Mouse (Mus musculus) inflammation-experienced regulatory T-cells, adult 6 months (primary cell): ENCODE data around the gene Tubgcp3. TPM values are rescaled to one million over a fixed set of nuclear protein-coding genes. Genes with fewer than 3 reads are reported as not detected.
"Not testable (repeated sequence)": the region's sequence is repeated elsewhere in the genome, so short reads cannot be mapped to it uniquely, and the experiment has no call there.

Source experiments
- ATAC-seq: one replicate; pipeline ENCODE4 v1.8.0; 2017
- polyA plus RNA-seq, 3 experiments: library from polyadenylated mRNA; unstranded; fragments of 100-300 nt; shearing (Covaris generic); gene quantifications; one replicate each; pipeline ENCODE4 v1.2.1; 2017

The Tubgcp3 gene
- polyA plus RNA-seq, 3 experiments from 2014 or later = 36.2 to 52.4 (median 49.1) TPM

DNA sequence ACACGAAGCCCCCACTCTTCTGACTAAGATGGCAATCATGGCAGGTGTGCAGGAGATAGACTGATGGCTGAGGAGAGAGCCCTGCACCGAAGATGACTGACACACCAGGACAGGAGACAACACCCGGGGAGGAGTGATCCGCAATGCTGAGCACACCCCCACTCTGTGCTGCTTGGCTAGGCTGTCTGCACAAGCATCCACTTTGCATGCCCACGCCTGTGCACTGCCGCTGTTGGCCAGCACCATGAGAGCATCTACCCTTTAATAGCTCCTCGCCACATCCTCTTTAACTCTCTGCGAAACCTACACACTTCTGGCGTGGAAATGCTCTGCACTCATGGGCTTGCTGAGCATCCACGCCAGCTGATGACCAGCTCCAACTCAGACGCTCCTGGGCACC, 33.6 kb downstream of the Tubgcp3 start:
- ATAC-seq = no peak

DNA sequence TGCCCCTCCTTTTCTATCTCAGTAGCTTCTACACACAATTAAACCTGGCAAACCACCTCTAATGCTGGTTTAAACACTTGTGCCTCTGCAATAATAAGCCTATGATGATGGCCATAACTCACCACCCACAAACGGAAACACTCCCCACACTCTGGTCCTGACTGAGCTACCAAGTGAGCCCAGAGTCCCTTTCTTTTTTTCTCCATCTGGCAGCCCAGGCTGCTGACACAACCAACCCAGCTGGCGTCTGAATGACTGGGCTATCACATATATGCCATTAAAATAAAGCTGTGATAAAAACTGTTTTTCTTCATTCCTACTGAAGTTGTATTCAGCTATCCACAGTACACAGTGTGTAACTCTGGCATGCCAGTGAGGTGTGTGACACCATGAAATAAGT, 36.7 kb downstream of the Tubgcp3 start:
- no peak for ATAC-seq

DNA sequence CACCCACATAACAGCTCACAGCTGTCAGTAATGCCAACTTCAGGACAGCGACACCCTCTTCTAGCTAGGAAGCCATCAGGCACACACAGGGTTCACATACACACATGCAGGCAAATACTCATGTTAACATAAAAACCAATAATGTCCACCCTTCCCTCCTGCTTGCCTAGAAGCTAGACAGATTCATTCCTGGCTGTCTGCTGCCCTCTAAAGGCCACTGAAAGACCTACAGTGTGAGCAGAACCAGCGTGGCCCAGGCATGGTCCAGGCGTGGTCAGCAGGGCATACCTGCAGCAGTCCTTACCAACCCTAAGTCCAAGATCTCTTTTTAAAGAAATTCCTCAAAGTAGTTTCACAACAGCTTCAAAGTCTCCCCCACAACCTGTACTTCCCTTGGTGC, 43.0 kb downstream of the Tubgcp3 start:
- no peak for ATAC-seq

DNA sequence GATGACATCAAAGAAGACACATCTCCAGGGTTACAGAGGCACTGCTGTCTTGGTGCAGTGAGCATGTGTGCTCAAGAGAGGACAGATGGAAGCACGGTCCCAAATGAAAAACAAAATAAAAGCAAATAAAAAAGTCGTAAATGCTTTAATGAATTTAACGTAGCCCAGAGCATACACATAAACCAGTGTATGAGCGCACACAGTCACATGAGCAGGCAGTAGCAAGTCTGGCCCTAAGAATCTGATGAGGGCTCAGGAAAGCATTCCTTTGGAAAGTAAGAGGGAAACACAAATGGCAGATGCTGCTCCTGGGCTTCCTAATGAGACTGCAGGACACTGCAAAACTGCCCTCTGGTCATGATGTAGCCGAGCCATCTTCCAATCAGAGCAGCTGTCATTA, 46.2 kb downstream of the Tubgcp3 start:
- no peak for ATAC-seq

DNA sequence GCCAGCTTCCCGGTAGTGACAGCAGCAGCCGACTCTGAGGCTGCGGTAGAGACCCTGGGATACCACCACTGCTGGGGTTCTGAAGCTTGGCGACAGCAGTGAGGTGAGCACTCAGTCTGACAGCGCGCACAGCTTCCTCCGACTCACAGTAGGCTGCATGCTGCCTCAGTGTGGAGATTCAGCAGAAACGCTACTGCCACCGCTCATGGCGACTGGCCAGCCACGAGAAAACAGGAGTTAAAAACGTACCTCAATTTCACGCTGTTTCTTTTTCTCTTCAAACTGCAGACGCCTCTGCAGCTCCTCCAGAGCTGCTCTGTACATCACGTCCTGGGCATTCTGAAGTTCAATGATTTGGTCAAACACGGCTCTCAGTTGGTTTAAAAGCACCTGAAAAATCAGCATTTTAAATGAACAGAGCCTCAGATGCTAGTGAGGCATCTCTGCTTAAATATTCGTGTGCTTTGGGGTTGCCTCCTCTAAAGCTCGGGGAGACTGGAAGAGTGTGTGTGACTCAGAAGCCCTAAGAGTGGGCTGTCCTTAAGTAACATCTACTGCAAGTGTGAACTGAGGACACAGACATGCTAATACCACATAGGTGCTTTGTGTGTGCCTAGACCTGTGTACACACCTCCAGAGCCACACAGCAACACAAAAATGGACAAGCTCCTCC, 50.4 kb downstream of the Tubgcp3 start:
- no peak for ATAC-seq

DNA sequence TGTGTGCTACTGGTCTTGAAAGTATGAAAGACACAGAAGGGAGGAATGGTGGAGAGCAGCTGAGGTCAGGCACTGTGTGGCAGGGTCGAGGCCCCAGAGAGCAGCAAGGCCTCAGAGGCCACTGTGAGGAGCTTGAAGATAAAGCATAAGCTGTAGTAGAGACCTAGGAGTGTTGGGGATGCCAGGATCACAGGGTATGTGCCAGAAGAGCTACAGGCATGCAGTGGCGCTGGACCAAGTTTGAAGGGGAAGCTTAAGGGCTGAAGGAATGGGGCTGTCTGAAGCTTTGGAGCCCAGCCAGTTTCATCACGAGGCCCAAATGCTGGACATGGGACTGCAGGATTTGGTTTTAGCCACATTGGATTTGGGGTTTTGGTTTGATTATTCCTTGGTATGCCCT, 54.7 kb downstream of the Tubgcp3 start:
- ATAC-seq = not testable (repeated sequence)

DNA sequence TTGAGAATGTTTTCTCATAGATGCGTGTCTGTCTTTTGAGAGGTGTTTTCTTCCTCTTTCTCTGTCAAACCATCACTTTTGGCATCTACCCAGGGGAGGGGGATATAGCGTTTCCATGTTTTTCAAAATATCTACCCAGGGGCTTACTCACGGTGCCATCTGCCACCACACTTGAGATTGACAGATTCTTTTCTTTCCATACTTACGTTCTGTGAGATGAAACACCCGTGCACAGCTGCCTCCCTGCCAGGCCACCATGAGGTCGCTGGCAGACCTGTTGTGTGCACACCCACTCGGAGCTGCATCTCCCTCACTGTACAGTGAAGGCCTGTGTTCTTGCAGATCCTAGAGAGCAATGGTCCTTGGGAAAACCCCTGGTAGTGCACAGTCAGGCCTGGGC, 58.8 kb downstream of the Tubgcp3 start:
- ATAC-seq = no peak

DNA sequence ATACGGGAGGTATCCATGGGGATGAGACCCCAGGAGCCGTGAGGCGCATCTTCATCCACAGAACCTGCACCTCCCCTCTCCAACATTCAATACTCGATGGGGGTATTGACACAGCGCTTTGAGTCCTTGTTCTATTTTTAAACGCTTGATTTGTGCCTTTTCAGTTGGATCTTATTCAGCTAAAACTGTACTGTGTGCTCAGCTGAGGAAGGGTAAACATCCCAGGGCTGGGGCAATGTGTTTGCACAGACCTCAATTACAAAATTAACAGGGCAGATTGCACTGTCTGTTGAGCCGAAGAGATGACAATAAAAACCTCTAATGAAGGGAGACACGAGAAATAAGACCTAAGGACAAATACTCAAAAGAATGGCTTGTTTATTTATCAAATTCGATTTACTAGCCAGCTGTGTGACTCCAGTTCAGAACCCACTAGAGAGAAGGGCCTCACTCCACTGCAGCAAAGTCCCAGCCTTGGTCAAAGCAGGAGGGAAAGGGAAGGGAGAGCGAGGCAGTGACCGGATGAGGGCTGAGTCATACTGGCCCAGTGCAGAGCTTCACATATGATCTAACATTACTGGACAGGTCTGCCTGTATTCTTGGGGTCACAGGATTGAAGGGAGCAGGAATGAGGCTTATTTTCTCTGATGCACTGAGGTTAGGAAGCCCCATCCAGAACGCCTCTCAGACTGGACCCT, 62.1 kb downstream of the Tubgcp3 start:
- no peak for ATAC-seq

DNA sequence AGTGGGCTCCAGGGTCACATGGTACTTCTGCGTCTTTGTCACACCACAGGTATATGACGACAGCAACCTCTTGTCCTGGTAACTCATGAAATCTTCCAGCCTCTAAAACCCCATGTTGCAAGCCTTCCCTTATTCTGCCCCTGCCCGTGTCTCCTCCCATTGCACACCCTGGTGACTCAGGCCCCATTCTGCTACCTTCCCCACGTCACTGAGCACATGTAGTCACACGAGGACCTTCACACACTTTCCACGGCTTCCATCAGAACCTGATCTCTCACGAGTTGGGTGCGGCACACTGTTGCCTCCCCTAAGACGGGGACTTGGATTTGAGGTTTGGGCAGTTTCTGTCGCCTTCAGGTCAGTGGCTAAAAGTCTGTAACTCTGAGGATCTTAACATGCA, 63.2 kb downstream of the Tubgcp3 start:
- no peak for ATAC-seq

DNA sequence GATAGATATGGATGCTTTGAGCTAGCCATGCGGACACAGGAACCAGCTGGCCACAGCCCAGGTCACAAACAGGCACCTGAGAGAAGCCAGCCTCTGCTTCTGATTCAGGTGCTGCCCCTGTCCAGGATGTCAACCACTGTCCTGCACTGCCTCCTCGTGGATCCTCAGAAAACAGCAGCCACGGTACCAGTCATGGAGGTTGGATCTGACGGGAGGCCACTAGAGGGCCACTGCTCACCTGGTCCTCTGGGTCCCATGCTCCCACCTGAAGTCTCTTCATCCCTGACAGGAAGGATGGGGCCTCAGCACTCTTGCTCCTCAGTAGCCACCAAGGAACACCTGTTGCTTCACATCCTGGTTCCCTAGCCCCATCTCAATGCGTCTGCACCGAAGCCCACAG, 64.8 kb downstream of the Tubgcp3 start:
- ATAC-seq = peak; percentile 71

DNA sequence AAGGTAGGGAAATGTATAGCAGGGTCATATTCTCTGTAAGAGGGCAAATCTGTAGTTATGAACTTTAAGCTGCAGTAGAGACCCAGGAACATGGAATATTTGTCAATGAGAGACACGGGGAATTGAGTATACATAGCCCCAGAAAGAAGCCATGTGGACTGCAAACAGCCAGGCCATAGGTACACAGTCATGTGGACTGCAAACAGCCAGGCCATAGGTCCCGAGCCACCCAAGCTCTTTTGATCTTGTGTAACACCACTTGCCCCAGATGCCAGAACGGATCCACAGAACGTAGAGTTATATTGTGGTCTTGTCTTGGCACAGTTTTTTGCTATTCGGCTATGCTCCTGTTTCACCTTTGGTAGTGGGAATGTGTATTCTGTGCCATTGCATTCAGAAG, 88.3 kb downstream of the Tubgcp3 start:
- ATAC-seq = no peak

DNA sequence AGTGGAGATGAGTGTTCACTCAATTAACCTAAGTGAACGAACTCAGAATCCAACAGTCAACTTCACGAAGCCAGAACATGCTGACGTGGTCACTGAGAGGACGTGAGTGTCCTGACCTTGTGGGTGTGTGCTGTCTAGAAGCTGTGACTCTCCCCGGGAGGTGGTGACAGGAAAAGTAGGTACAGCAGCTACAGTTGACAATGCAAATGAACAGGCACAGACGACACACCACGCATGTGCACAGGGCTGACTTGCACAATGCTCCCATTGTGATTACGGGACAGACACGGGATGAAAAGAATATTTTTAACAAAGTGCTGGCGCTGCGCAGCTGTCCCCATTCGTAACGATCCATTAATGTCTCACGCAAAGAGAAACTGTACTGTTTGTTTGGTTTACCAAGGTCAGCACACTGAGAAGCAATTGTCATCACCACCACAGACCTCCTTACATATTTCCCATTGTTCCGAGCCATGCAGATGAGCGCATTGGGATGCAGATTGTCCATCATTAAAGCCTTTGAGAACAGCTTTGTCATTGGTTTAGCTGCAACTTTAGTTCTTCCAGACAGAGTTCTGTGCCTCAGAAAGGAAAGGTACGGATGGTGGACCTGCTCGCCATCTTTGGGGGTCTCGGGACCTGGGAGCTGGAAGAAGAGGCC, 92.6 kb downstream of the Tubgcp3 start:
- ATAC-seq = not testable (repeated sequence)

DNA sequence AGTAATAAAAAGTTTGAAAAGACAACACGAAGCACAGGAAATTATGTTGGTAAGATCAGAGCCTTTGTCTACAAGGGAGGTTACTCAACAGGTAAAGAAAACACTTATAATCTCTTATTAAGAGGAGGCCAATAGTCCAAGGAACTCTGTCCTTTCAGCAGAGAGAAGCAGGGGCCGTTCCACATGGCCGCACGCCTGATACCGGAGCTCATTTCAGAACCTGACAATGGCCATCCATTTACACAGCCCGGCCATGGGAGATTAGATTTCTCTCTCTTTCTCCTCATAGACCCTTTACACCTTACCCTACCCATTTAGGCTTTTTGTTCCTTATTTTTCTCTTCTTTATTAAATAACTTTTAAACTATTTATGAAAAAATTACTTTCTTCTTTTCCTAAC, 95.3 kb downstream of the Tubgcp3 start:
- no peak for ATAC-seq

DNA sequence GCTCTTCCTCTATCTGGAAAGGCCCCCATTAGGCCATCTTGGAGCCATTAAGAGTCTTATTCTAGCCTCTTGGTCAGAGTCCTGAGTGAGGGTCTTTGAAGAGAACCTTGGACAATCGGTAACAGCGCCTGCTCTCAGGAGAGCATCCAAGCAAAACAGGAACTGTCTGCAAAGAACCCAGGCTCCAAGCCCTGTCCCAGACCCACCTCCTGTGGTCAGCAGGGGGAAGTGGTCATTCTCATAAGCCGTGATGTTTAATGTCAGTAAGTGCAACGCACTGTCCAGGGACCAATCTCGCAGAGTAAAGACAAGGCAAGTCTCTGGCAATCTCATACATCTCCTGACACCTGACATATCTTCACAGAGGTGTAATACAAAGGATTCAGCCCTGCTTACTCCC, 96.0 kb downstream of the Tubgcp3 start:
- no peak for ATAC-seq

DNA sequence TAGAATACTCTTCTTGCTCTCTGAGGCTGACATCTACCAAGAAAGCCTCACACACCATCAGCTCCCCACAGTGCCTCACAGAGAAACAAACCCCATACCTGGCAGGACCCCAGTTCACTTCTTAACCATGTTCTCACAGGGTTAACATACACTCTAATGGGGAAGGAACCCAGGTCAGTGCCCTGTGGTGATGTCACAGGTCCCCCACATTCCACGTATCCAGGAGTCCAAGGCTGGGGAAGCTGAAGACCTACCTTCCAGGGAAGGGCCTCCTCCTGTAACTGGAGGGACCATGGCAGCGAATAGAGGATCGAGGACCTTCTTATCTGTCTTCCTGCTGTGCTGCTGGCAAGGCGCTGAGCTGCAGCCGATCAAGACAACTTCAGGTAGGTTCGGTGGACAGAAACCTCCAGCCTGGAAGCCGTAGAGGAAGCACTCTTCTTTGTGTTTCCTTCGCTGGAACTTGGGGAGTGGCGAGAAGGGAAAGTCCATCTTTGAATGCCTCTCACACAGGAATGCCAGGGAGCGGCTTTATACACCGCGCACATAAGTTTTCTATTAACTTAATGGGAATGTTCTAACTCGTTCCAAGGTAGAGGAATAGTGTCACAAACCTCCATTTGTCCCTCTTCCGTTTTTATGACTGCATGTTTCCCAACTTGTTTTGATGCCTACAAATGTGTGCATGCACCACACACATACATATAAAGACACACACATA, 99.1 kb downstream of the Tubgcp3 start, which contains the start of gene Spaca7:
Gene Spaca7, plus strand, starts transcription at position 216 of the 721 bp plus-strand sequence.
- ATAC-seq = no peak

DNA sequence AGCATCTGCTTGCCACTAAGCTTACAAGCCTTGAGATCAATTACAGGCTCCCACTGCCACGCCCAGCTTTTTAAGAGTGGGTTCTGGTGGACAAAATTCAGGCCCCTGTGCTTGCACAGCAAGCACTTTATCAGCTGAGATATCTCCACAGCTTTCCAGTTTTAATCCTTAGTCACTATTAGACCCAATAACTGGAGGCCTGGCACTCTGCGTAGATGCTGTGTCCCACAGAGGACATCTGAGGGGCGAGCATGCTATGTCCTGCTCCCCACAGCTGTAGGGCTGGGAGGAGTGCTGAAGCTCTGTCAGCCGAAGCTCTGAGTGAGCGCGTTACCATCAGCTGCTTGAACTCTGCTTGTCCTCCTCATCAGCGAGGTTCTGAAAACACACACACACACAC, 105.5 kb downstream of the Tubgcp3 start:
- no peak for ATAC-seq

DNA sequence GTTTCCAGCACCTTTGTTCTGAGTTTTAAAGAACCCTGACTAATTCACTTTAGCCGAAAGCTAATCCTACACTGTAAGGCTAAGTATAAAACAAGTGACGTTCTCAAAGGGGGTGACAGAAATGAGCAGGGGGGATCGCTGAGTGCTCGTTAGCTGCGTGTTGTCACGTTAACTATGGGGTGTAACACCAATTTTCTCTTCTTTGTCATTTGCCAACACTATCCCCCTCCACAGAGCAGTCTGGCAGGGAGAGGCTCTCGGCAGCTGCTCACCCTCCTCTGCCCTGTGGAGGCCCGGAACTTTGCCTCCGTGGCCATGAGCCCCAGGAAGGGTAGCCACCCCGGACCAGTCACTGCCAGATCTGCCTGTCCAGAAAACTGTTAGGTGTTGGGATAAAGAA, 106.6 kb downstream of the Tubgcp3 start:
- no peak for ATAC-seq

DNA sequence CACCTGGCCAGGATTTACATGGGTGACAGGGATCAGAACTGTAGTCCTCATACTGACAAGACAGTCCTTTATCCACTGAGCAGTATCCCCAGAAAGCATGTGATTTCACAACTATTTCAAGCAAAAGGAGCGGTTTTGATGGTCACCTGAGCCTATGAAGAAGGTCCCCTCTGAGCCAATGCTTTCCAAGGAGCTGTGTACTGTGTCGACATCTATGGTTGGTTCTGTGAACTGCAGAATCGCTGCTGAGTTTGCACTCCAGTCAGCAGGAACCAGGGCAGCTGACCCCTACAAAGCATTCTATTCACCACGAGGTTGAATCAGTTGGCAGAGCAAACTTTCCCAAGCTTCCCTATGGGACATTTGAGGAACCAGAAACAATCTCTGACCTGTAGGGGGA, 107.7 kb downstream of the Tubgcp3 start:
- no peak for ATAC-seq

Other genes starting within 250 kb of the Tubgcp3 start
- not detected for gene Spaca7, start 99.2 kb downstream of the Tubgcp3 start, polyA plus RNA-seq
- gene Atp11a, start 84.8 kb upstream of the Tubgcp3 start, polyA plus RNA-seq = 1 to 10 TPM; 4.4 to 8.4 (median 5.9) TPM
- under 1 TPM in 1 of 3 experiments, not detected in 2; 0.51 TPM for gene Mcf2l, start 201.6 kb upstream of the Tubgcp3 start, polyA plus RNA-seq